Mouse (Mus musculus): ENCODE results near the gene Maml2. TPM values are rescaled to one million over a fixed set of nuclear protein-coding genes. Genes with fewer than 3 reads are reported as not detected.

The Maml2 gene
- 4.7 to 15.4 TPM (median 4.8 TPM) in 3 replicates for total RNA-seq (2017)

DNA sequence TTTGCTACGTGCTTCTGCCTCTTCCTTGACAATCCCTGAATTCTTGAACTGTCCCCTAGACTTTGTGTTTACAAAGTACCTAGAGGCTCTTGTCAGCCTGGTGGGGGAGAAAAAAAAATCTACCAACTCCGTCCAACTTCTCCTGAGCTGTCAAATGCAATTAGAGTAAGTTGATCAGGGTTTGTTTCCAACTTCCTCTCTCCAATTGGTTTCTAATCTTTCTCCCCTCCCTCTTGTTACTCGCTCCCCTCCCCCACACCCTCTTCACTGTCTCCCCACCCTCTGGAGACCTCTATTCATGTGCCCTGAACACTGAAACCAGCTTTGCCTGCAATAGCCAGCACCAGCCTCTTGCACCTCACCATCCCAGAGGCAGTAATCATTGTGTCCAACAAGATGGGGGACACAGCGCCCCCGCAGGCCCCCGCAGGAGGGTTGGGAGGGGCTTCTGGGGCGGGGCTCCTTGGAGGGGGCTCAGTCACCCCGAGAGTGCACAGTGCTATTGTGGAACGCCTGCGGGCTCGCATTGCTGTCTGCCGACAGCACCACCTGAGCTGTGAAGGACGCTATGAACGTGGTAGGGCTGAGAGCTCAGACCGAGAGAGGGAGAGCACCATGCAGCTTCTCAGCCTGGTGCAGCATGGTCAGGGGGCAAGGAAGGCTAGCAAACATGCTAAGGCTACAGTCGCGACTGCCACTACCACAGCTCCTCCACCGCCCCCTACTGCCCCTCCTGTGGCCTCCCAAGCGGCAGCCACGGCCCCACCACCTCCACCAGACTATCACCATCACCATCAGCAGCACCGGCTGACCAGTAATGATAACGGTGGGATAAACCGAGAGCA lies at the start of gene Maml2:
Gene Maml2, plus strand, starts transcription at position 290 of the 845 bp plus-strand sequence.
- peak; percentile 25 for ATAC-seq (replicated peaks; ENCODE audit: insufficient number of reproducible peaks, low FRiP score, low TSS enrichment, poor library complexity, severe bottlenecking)

DNA sequence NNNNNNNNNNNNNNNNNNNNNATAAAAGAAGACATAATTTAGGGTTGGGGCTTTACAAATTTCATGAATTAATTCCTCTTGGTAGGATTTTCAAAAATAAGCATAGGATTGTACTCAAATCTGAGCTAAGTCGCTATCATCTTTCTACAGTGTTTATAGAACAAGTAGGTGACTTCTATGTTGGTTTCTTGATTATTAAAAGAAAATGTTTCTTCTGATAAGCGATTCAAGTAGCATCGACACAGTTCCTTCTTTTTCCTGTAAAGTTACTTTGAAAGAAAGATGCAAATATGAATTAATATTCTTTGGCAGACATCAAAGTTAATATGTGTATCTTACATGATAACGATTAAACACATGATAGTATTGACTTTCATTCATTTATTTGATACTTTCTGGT lies 49.7 kb upstream of the Maml2 start:
- ATAC-seq (replicated peaks; ENCODE audit: insufficient number of reproducible peaks, low FRiP score, low TSS enrichment, poor library complexity, severe bottlenecking) = no peak

DNA sequence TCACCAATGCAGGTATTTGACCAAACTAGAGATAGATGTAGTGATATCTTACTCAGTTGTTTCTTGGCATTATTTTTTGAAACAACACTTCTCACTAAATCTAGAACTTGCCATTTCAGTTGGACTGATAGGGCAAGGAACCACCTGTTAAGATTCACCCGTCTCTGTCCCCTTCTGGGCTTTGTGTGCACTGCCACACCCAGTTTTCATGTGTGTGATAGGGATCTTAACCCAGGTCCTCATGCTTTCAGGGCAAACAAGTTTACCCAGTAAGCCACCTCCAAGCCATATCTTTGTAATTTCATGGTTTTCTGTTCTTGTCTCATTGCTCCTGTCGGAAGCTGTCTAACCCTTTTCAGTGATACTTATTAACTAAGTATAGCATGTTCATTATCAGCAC lies 46.5 kb upstream of the Maml2 start:
- ATAC-seq (replicated peaks; ENCODE audit: insufficient number of reproducible peaks, low FRiP score, low TSS enrichment, poor library complexity, severe bottlenecking) = no peak

DNA sequence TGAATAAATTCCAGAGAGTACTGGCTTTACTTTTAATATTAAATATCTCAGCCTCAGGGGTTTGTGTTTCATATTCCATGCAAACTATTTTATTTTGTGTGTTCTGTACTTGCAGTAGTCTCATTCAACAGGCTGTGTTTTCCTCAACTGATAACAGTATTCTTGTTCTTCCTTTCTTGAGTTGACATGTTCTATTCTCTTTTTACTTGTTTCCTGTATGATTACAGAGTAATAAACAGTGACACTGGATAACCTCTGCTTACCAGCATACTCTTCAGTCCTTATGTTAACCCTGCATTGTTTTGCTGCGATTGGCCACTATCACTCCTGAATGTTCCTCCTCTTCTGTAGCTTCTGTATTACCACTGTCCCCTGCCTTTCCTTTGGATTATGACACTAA lies 41.0 kb upstream of the Maml2 start:
- no peak for ATAC-seq (replicated peaks; ENCODE audit: insufficient number of reproducible peaks, low FRiP score, low TSS enrichment, poor library complexity, severe bottlenecking)

DNA sequence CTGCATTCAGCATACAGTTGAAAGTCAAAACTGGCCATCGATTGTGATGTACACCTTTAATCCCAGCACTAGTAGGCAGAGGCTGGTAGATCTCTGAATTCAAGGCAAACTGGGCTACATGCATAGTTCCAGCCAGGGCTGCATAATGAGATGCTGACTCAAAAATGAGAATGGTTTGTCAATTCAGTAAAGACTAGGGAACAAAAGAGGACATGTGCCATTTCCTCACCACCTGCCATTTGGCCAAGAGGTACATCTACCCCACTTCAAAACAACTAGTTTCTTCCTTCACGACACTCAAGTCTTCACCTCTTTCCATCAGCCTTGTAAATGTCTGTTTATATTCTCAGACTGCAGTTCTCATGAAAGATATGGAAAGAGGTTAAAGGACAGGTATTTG lies 39.6 kb upstream of the Maml2 start:
- ATAC-seq (replicated peaks; ENCODE audit: insufficient number of reproducible peaks, low FRiP score, low TSS enrichment, poor library complexity, severe bottlenecking) = no peak

DNA sequence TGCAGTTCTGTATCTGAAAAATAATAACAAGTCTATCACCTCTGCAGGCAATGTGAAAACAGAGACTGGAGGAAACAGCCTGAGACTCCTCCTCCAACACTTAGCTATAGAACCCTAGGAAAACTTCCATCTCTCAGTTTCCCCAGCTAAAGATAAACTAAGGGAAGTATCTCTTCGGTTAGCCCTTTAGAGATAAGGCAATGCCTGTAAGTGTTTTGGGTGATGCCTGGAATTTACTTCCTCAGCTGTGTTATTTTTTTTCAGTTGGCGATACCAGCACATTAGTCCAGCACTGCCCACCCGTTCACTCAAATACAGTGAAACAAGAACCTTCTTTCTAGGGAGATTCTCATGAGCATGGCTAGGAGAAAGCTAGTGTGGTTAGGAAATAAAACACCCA lies 36.8 kb upstream of the Maml2 start:
- ATAC-seq (replicated peaks; ENCODE audit: insufficient number of reproducible peaks, low FRiP score, low TSS enrichment, poor library complexity, severe bottlenecking) = no peak

DNA sequence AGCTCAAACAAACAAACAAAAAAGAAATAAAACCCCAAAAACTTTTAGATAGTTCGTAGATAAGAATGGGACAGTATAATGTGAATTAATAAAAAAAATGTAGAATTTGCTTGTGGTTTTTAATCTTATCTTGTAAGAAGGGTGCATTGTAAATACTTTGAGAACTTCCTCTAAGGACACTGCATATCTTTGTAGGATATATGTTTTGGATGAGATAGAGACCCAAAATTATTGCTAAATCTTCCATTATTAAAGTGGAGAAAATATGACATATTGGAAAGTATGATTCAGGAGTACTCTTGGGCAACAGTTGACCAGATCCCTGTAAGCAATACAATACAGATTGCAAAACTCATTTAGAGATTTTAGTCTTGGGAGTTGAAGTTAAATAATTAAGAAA lies 24.5 kb upstream of the Maml2 start:
- ATAC-seq (replicated peaks; ENCODE audit: insufficient number of reproducible peaks, low FRiP score, low TSS enrichment, poor library complexity, severe bottlenecking) = no peak

DNA sequence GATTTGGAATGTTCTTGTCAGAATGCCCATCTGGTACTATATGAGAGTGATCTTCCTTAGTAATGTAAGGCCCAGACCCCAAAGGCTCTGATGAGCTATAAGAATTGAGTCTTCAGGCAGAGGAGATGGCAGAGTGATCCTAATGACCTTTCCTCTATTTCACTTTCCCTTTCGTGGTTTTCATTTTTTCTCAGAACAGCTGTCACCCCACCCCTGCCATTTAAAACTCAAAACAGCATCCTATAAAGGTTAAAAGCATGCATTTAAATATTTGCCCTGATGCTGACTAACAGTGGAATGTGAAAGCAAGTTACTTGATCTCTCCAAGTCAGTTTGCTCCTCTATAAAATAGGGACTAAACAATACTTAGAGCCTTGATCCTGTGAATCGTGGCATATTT lies 10.3 kb upstream of the Maml2 start:
- no peak; the same call in 1 of the 2 replicates for ATAC-seq (replicated peaks; ENCODE audit: insufficient number of reproducible peaks, low FRiP score, low TSS enrichment, poor library complexity, severe bottlenecking)

DNA sequence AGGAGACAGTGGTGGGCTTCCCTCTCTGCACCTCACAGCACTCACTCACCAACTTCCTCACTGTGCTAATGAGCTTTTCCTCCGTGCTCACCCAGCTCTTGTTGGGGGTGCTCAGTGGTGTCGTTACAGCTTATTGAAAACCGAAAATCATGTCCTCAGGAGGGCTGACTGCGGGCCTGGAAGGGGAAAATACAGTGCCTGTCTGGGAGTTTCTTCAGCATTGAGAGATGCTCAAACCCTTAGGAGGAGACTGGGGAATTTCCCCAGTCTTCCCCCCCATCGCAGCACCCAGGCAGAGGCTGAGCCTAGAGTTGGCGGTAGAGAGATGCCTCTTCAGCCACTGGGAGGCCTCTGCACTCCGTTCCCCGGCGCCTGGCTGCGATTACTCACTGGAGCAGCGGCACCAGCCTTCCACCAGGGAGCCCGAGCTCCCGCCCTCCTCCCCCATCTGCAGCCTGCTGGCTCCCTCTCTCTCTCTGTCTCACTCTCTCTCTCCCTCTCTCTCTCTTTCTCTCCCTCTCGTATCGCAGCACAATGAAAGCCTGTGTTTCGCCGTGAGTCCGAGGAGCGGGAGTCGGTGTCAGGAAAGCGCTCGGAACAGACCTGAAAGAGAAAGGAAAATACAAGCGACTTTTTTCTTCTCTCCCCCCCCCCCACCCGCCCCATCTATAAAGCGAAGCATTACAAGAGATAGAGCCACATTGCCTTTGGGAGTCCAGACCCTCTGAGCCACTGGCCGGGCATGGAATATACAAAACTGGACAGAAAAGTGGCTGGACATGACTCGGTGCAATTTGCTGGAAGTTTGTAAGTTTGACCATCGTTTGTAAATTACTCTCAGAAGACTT lies 1.3 kb upstream of the Maml2 start:
- peak; percentile 87 for ATAC-seq (replicated peaks; ENCODE audit: insufficient number of reproducible peaks, low FRiP score, low TSS enrichment, poor library complexity, severe bottlenecking)

DNA sequence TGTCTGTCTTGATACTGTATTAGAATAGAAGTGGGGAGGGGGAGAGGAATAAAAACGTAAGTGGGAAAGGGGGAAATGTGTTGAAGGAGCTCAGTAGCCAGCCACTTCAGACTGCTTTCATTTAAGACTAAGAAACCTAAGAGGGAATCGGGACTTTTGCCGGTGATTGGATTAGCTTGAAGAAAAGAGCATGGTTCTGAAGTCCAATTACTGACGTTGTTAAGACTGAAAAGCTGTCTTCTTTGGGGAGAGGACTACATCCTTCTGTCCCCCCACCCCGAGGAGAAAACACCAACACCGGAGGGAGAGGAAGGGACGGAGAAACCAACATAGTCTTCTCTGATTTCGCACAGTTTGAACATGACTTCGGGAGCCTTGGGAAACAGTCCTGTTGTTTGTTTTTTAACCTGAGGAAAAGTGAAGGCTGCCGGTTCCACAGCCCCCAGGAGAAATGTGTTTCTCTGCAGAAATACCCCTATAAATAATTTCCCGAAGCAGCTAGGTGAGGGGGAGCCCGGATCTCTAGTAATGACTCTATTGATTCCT lies 562 bp upstream of the Maml2 start:
- ATAC-seq (replicated peaks; ENCODE audit: insufficient number of reproducible peaks, low FRiP score, low TSS enrichment, poor library complexity, severe bottlenecking) = no peak

DNA sequence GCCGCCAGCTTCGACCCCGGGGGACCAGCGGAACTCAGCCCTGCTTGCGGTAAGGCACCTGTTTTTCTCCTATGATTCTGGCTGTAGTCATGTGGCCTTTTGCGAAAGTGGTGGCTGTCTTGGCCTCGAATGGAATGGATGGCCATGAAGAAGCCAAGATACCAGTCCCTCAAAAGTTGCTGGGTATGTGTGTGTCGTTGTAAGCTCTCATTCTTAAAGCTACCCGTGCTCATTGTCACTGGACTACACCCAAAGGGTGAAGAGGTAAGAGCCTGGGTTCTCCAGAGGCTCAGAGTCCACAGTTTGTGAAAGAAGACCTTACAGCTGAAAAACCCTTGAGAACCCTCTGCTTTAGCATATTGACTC lies 739 bp downstream of the Maml2 start:
- no peak for ATAC-seq (replicated peaks; ENCODE audit: insufficient number of reproducible peaks, low FRiP score, low TSS enrichment, poor library complexity, severe bottlenecking)

DNA sequence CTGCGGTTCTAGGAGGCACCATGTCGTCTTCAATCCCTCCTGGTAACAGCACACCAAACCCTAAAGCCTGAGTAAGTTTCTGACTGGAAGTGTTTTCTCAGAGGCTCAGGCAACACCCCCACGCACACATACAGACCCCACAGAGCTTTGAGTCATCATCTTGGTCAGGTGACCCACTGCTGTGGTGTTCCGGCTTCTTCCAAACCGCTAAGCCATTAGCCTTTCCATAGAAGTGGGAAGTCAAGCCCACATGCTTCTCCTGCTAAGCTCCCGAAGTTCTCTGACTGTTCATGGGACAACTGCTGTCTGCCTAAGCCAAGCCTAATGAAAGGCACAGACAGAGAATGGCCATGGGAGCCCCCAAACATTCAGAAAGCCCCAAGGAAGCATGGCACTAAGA lies 1.4 kb downstream of the Maml2 start:
- ATAC-seq (replicated peaks; ENCODE audit: insufficient number of reproducible peaks, low FRiP score, low TSS enrichment, poor library complexity, severe bottlenecking) = no peak

DNA sequence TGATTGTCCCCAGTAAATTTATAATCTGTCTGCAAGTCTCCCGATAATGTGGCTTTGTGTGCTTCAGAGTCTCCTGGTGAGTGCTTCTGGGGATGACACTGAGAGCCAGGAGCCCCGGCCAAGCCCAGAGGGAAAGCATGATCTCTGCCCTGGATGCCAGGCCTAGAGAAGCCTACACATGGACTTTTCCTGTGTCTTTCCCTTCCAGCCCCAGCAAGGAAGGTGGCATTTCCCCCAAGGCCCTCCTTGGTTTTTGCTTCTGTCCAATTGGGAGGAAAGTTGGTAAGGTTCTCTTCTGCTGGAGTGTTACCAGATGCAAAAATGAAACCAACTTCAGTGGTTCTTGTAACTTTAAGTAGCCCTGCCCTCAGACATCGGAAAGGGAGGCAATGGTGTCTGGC lies 2.3 kb downstream of the Maml2 start:
- no peak for ATAC-seq (replicated peaks; ENCODE audit: insufficient number of reproducible peaks, low FRiP score, low TSS enrichment, poor library complexity, severe bottlenecking)

DNA sequence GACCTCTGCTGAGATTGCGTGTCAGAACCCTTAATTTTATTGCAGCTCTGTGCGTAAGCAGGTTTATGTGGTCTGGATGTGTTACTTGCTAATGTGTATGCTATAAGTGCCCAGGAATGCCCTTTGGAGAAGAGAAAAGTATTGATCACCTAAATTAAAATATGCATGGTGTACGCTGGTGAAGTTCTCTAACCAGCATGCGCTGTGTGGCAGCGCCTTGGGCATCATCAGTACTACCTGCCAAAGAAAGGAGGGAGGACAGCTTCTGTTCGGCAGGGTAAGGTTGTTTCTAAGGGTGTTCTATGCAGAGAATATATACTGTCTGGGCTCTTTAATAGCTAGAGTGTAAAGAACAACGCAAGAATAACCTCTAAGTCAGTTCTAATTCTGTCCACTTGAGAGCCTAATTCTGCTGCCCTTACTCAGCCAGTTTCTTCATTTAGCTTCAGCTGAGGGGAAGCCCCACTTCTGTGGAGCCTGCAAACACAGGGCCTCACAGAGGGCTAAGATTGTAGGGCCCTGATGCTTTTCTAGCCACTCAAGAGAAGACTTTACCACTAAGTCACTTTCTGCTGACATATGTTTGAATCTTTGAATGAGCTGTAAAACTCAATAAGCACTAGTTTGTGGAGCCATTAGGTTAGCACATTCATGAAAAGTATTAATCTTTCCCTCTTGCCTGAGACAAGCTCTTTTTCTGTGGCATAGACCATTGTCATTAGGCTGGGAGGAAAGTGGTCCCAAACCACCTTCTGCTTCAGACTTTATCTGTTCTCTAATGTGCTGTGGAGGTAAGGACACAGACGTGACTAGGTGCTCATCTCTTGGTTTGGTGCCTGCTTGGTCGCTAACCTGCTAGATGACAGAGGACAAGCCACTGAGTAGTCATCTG lies 3.4 kb downstream of the Maml2 start:
- ATAC-seq (replicated peaks; ENCODE audit: insufficient number of reproducible peaks, low FRiP score, low TSS enrichment, poor library complexity, severe bottlenecking) = no peak

DNA sequence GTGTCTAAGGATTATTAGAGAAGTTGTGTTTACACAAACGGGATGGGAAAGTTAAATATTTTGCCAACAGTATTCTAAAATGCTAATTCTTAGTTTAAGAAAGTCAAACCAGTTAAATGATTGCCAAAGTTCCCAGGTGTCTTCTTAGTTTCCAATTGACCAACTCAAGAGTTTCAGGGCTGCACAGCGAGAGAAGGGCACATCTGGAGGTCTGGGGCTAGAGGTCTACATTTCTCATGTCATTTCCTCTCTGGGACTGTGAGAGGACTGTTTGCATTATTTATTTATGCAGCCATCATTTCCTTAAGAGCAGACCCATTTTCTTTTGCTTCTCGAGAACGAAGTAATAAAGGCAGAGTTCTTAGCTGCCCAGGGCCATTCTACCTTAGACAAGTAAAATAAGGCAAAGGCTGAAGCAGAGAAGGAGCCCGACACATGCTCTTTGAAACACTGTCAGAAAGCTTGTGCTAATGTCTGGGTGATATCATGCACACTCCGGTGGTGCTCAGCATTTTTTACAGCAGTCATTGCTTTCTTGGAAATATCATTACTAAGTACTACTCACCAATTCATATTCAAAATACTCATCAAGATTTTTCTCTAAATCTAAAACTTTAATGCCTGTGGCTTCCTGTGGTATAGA lies 4.5 kb downstream of the Maml2 start:
- ATAC-seq (replicated peaks; ENCODE audit: insufficient number of reproducible peaks, low FRiP score, low TSS enrichment, poor library complexity, severe bottlenecking) = no peak

DNA sequence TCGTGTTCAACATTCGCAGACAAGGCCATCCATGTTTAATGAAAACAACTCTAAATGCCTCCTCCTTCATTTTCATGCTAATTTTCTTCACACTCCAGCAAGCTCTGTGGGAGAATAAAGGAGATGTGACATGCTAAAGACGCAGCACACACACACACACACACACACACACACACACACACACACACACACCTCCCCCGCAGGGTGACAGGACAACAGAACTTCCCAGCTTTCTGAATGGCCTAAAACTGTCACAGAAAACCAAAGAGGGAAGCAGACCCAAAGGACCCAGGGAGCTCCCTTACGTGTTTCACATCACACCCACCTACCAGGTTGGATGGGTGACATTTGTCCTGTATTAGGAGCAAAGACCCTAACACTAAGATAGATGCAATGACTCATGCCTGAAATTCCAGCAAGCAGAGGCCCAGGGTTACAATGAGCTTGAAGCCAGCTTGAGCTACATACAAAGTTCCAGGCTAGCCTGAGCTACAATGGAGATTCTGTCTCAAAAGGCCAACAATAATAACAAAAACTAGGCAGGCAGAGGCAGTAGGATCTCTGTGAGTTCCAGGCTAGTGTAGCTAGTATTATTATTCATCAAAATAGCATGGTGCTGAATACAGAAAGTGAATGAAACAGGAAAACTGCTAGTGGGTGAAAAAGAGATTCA lies 5.5 kb downstream of the Maml2 start:
- ATAC-seq (replicated peaks; ENCODE audit: insufficient number of reproducible peaks, low FRiP score, low TSS enrichment, poor library complexity, severe bottlenecking) = no peak

DNA sequence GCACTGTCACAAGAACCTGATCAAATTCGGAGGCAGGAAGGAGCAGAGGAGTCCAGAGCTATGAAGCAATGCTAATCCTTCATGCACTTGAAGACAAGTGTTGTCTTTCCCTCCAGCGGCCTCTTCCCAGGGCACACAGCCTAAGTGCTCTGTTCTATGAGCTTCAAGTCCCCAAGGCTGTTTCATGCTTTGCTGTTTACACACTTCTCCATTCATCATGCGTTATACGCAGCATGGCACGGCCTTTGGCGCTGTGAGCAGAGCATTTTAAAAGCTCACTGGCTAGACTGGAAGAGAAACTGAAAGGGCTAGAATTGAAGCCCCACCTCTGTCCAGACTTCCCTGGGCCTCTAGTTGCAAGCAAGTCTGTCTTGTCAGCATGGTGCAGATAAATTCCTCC lies 6.2 kb downstream of the Maml2 start:
- peak; percentile 67 for ATAC-seq (replicated peaks; ENCODE audit: insufficient number of reproducible peaks, low FRiP score, low TSS enrichment, poor library complexity, severe bottlenecking)

DNA sequence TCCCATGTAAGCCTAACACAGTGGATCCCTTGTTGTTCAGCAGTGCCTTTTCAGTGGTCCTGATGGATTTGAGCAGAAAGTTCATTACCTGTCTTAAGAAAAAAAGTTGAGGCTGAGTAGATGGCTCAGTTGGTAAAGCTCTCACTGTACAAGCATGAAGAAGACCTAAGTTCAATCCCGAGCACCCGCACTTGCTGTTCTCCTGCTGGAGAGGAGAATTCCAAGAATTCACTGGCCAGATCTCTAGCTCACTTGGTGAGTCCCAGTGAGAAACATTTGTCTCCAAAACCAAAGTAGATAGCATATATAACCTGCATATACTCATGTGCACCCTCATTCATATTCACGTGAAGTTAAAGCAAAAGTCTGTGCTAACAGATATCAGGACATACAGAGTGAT lies 8.7 kb downstream of the Maml2 start:
- no peak for ATAC-seq (replicated peaks; ENCODE audit: insufficient number of reproducible peaks, low FRiP score, low TSS enrichment, poor library complexity, severe bottlenecking)
